Mouse (Mus musculus): ENCODE measurements around the gene Nos1. TPM values are rescaled to one million over a fixed set of nuclear protein-coding genes. Genes with fewer than 3 reads are reported as not detected.

Gene Nos1
- polyA plus RNA-seq, 1 experiment from 2014 or later, result not detected

DNA sequence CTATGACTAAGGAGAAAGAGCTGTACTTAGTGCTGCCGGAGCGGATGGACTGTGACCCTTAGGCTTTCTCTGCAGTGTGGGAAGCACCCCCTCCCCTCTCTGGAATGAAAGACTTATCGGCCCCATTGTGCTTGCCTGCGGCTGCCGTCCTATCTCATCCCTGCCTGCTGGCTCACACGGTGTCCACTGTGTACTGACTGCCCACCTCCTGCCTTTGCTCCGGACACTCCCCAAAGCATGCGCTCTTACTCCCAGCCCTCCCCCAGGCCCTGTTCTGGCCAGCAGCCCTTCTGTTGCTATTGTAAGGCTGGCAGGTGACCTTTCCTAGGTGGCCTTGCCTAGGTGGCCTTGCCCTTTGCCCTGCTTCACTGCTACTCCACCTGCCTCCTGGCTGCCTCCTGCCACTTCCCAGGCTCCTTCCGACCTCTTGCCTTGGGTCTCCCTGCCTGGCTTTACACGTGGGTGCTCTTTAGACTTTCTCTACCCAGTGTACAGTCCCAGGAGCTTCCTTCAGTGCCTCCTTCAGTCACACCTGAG is 216.7 kb downstream of the Nos1 start:
- Histone ChIP-seq H3K79me2 (ENCODE audit: inconsistent target) (no peaks in the 10 kb centered on the region), H3K27ac (no peak overlapping the region), H3K36me3 (ENCODE audit: inconsistent target) (peaks cover 64% of the 10 kb centered on the region; the same call in 1 of the 2 replicates), H3K4me3 (ENCODE audit: inconsistent target) (no peak overlapping the region)
- WGBS (ENCODE audit: missing documents), result 95% methylated on average over 10 of the region's 10 CpGs

GRCm38 (mm10) chr5:117999061-117999460 is 218.2 kb downstream of the Nos1 start:
- peaks cover 69% of the 10 kb centered on the region; the same call in 1 of the 2 replicates for H3K36me3 ChIP-seq (ENCODE audit: inconsistent target)
- H3K4me3 ChIP-seq (ENCODE audit: inconsistent target), result no peak overlapping the region
- no peak overlapping the region for H3K27ac ChIP-seq
- no peaks in the 10 kb centered on the region for H3K79me2 ChIP-seq (ENCODE audit: inconsistent target)
- 91% methylated on average over 7 of the region's 7 CpGs for WGBS (ENCODE audit: missing documents)

- peaks cover 64% of the 10 kb centered on the region; the same call in 1 of the 2 replicates for H3K36me3 ChIP-seq (ENCODE audit: inconsistent target)
- no peak overlapping the region for H3K4me3 ChIP-seq (ENCODE audit: inconsistent target)
- 93% methylated on average over 11 of the region's 11 CpGs for WGBS (ENCODE audit: missing documents)
- no peaks in the 10 kb centered on the region for H3K79me2 ChIP-seq (ENCODE audit: inconsistent target)
- no peak overlapping the region for H3K27ac ChIP-seq
These were observed 218.8 kb downstream of the Nos1 start for GRCm38 (mm10) chr5:117999584-117999983.

DNA sequence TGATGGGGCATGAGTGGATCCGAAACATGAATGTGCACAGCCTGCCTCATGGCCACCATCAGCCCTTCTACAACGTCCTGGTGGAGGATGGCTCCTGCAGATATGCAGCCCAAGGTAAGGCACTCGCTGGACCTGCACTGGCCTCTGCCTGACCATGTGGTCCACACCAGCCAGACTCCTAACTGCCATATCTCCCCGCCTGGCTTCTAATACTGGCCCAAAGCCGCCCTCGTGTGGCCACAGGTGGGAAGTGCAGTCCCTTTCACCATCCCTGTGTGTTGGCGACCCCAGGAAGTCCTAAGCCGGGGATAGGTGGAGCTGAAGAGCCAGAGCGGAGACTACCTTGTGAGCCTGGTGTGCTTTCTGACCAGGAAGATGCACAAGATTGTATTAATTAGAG is 221.2 kb downstream of the Nos1 start:
- H3K4me3 ChIP-seq (ENCODE audit: inconsistent target), result no peak overlapping the region
- H3K79me2 ChIP-seq (ENCODE audit: inconsistent target), result no peaks in the 10 kb centered on the region
- H3K36me3 ChIP-seq (ENCODE audit: inconsistent target), result peaks cover 45% of the 10 kb centered on the region; the same call in 1 of the 2 replicates
- H3K27ac ChIP-seq, result no peak overlapping the region
- 52% methylated on average over 9 of the region's 9 CpGs for WGBS (ENCODE audit: missing documents)

DNA sequence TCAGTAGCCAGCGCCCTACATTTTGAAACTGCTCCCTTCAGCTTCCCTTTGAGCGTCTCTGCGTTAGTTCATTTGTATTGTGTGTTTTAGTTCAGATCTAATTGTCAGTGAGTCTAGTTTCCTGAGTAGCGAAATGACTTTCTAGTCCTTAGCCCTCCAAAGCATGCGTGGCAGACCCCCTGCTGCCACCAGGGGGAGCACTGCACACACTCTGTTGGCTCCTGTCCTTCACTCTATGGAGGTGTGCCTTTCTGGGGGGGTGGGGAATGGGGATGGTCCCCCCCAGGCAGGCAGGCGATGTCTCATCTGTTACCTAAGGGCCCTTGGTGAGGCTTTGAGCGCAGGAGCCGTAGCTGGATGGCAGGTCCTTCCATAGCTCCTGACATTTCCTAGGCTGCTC is 223.8 kb downstream of the Nos1 start:
- Histone ChIP-seq H3K27ac (no peak overlapping the region), H3K79me2 (ENCODE audit: inconsistent target) (no peaks in the 10 kb centered on the region), H3K4me3 (ENCODE audit: inconsistent target) (no peak overlapping the region), H3K36me3 (ENCODE audit: inconsistent target) (peaks cover 44% of the 10 kb centered on the region)
- WGBS (ENCODE audit: missing documents), result 84% methylated on average over 8 of the region's 8 CpGs

- H3K4me3 ChIP-seq (ENCODE audit: inconsistent target), result no peak overlapping the region
- peaks cover 41% of the 10 kb centered on the region for H3K36me3 ChIP-seq (ENCODE audit: inconsistent target)
- WGBS (ENCODE audit: missing documents), result 100% methylated on average over 1 of the region's 1 CpGs
- no peaks in the 10 kb centered on the region for H3K79me2 ChIP-seq (ENCODE audit: inconsistent target)
- H3K27ac ChIP-seq, result no peak overlapping the region
These were observed 224.9 kb downstream of the Nos1 start for GRCm38 (mm10) chr5:118005728-118006127.

DNA sequence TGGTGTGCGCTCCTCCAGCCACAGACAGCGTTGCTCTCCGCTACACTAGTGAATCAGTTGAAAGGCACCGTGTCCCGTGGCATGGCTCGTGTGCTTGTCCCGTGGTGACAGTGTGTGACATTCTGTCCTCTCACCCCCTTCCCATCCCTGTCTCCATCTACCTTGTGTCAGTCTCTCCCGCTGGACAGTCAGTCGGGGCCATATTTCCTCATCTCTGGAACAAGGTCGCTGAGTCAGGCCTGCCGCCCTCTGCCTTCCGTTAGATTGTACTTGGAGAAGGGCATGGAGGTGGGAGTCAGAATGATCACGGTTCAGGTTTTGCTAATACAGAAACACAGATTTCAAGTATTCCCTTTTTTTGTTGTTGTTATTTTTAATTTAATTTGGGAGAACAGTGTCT is 227.5 kb downstream of the Nos1 start:
- 96% methylated on average over 13 of the region's 13 CpGs for WGBS (ENCODE audit: missing documents)
- no peak overlapping the region for H3K4me3 ChIP-seq (ENCODE audit: inconsistent target)
- H3K27ac ChIP-seq, result no peak overlapping the region
- H3K36me3 ChIP-seq (ENCODE audit: inconsistent target), result peaks cover 22% of the 10 kb centered on the region
- no peaks in the 10 kb centered on the region for H3K79me2 ChIP-seq (ENCODE audit: inconsistent target)

Other genes with a start within 250 kb of the Nos1 start
- gene Fbxo21, start 195.7 kb downstream of the Nos1 start, polyA plus RNA-seq (2018), result 8.3 to 14.7 TPM (median 11.1 TPM) in 3 replicates
- not detected in 3 replicates for gene Tesc, start 246.7 kb downstream of the Nos1 start, polyA plus RNA-seq (2018)